Mouse (Mus musculus) monocyte, adult 59 days (primary cell): Measurements from ENCODE around the gene Sorcs1. TPM values are rescaled to one million over a fixed set of nuclear protein-coding genes. Genes with fewer than 3 reads are reported as not detected.

Source experiments
- total RNA-seq, 2 experiments: library from RNA; stranded (reverse); gene quantifications; one replicate each; pipeline ENCODE4 v1.2.4; 2023

The Sorcs1 gene
- total RNA-seq, result not detected

GRCm38 (mm10) chr19:50677903-50678896 lies at the start of gene Sorcs1:
Sorcs1 (minus strand) TSS chr19:50678646.

